Mouse (Mus musculus) forebrain, embryonic 10.5 days (tissue): ENCODE data around the gene Atf7. TPM values are rescaled to one million over a fixed set of nuclear protein-coding genes. Genes with fewer than 3 reads are reported as not detected.

Experiments
- DNase-seq: peaks from one replicate; pipeline ENCODE4 v3.0.0-alpha.2; 2017; ENCODE audit warnings: low spot score; ENCODE audit errors: extremely low spot score
- H3K27ac ChIP-seq: fragments of 300-500 bp; sonication (generic); 2 replicates; pipeline ENCODE4 v1.5.1; 2016; ENCODE audit warnings: mild to moderate bottlenecking
- H3K27me3 ChIP-seq: fragments of 300-500 bp; sonication (generic); 2 replicates; pipeline ENCODE4 v1.6.1; 2016; ENCODE audit warnings: mild to moderate bottlenecking; ENCODE audit not compliant: poor library complexity, severe bottlenecking
- H3K36me3 ChIP-seq: fragments of 300-500 bp; sonication (generic); replicated peaks from 2 replicates; pipeline ENCODE4 v1.6.1; 2016; ENCODE audit warnings: mild to moderate bottlenecking, moderate library complexity
- H3K4me1 ChIP-seq: fragments of 300-500 bp; sonication (generic); 2 replicates; pipeline ENCODE4 v1.6.1; 2016
- H3K4me3 ChIP-seq: fragments of 300-500 bp; sonication (generic); 2 replicates; pipeline ENCODE4 v1.5.1; 2016; ENCODE audit warnings: mild to moderate bottlenecking, moderate library complexity
- H3K9me3 ChIP-seq: fragments of 300-500 bp; sonication (generic); 2 replicates; pipeline ENCODE4 v1.6.1; 2016; ENCODE audit warnings: mild to moderate bottlenecking, moderate library complexity
- WGBS: fragments of 180-500 bp; shearing (Covaris S2); methylation state at CpG from one replicate; pipeline ENCODE4 v1.1.7; 2016; 5-methylcytosine and 5-hydroxymethylcytosine counted together
- polyA plus RNA-seq: library from polyadenylated mRNA; unstranded; fragments of >200 nt; fragmentation: Nextera tagmentation; extraction: Ambion mirVana; gene quantifications from 2 replicates; pipeline ENCODE4 v1.2.1, GENCODE M21; 2016

Atf7 gene
- polyA plus RNA-seq, 1 experiment from 2014 or later, result 19.2 TPM

- Histone ChIP-seq H3K36me3 (peaks cover 22% of the 10 kb centered on the region), H3K27me3 (no peaks in the 10 kb centered on the region), H3K4me1 (no peaks in the 10 kb centered on the region), H3K27ac (no peak overlapping the region), H3K4me3 (no peak overlapping the region), H3K9me3 (no peaks in the 10 kb centered on the region)
- DNase-seq, result no peak
- WGBS, result 83% methylated on average over 5 of the region's 5 CpGs
Observed at GRCm38 (mm10) chr15:102563681-102564080, 61.6 kb downstream of the Atf7 start.

GRCm38 (mm10) chr15:102563061-102563460, 62.2 kb downstream of the Atf7 start:
- WGBS, result 83% methylated on average over 3 of the region's 3 CpGs
- DNase-seq, result no peak
- Histone ChIP-seq H3K27me3 (no peaks in the 10 kb centered on the region), H3K36me3 (peaks cover 22% of the 10 kb centered on the region), H3K4me3 (no peak overlapping the region), H3K4me1 (no peaks in the 10 kb centered on the region), H3K9me3 (no peaks in the 10 kb centered on the region), H3K27ac (no peak overlapping the region)

GRCm38 (mm10) chr15:102562491-102562890, 62.8 kb downstream of the Atf7 start:
- peaks cover 22% of the 10 kb centered on the region for H3K36me3 ChIP-seq
- no peak for DNase-seq
- H3K27ac ChIP-seq, result no peak overlapping the region
- no peaks in the 10 kb centered on the region for H3K4me1 ChIP-seq
- H3K27me3 ChIP-seq, result no peaks in the 10 kb centered on the region
- H3K9me3 ChIP-seq, result no peaks in the 10 kb centered on the region
- H3K4me3 ChIP-seq, result no peak overlapping the region
- WGBS, result 98% methylated on average over 1 of the region's 1 CpGs

GRCm38 (mm10) chr15:102557580-102557979, 67.7 kb downstream of the Atf7 start:
- DNase-seq, result no peak
- H3K9me3 ChIP-seq, result no peaks in the 10 kb centered on the region
- H3K27ac ChIP-seq, result no peak overlapping the region
- peaks cover 41% of the 10 kb centered on the region for H3K36me3 ChIP-seq
- no peak overlapping the region for H3K4me3 ChIP-seq
- no peaks in the 10 kb centered on the region for H3K4me1 ChIP-seq
- H3K27me3 ChIP-seq, result no peaks in the 10 kb centered on the region

- WGBS, result 98% methylated on average over 1 of the region's 1 CpGs
- Histone ChIP-seq H3K4me1 (no peaks in the 10 kb centered on the region), H3K9me3 (no peaks in the 10 kb centered on the region), H3K27me3 (no peaks in the 10 kb centered on the region), H3K27ac (no peak overlapping the region), H3K36me3 (peaks cover 53% of the 10 kb centered on the region), H3K4me3 (no peak overlapping the region)
- no peak for DNase-seq
Observed at GRCm38 (mm10) chr15:102555581-102555980, 69.7 kb downstream of the Atf7 start.

- Histone ChIP-seq H3K27me3 (no peaks in the 10 kb centered on the region), H3K27ac (no peak overlapping the region), H3K4me1 (no peaks in the 10 kb centered on the region), H3K9me3 (no peaks in the 10 kb centered on the region), H3K4me3 (no peak overlapping the region), H3K36me3 (peaks cover 63% of the 10 kb centered on the region)
- 95% methylated on average over 5 of the region's 5 CpGs for WGBS
- DNase-seq, result no peak
Observed at GRCm38 (mm10) chr15:102552599-102552998, 72.7 kb downstream of the Atf7 start.

- WGBS, result 95% methylated on average over 3 of the region's 3 CpGs
Observed at GRCm38 (mm10) chr15:102547478-102547877, 77.8 kb downstream of the Atf7 start.

GRCm38 (mm10) chr15:102546677-102547427, 78.4 kb downstream of the Atf7 start:
- Histone ChIP-seq H3K9me3 (no peaks in the 10 kb centered on the region), H3K4me1 (no peaks in the 10 kb centered on the region), H3K4me3 (no peak overlapping the region), H3K27ac (no peak overlapping the region), H3K36me3 (peaks cover 77% of the 10 kb centered on the region), H3K27me3 (no peaks in the 10 kb centered on the region)
- DNase-seq, result no peak
- 93% methylated on average over 3 of the region's 3 CpGs for WGBS

More at GRCm38 (mm10) chr15:102547478-102547877, 77.8 kb downstream of the Atf7 start:
- Histone ChIP-seq H3K27me3 (no peaks in the 10 kb centered on the region), H3K9me3 (no peaks in the 10 kb centered on the region), H3K4me3 (no peak overlapping the region), H3K27ac (no peak overlapping the region), H3K36me3 (peaks cover 77% of the 10 kb centered on the region), H3K4me1 (no peaks in the 10 kb centered on the region)
- no peak for DNase-seq

- 87% methylated on average over 3 of the region's 3 CpGs for WGBS
- no peak for DNase-seq
Observed at GRCm38 (mm10) chr15:102546246-102546645, 79.0 kb downstream of the Atf7 start.

GRCm38 (mm10) chr15:102544801-102545200, 80.5 kb downstream of the Atf7 start:
- no peaks in the 10 kb centered on the region for H3K27me3 ChIP-seq
- no peak for DNase-seq
- H3K4me3 ChIP-seq, result no peak overlapping the region
- H3K9me3 ChIP-seq, result no peaks in the 10 kb centered on the region
- WGBS, result 93% methylated on average over 4 of the region's 4 CpGs
- H3K36me3 ChIP-seq, result peaks cover 80% of the 10 kb centered on the region
- H3K27ac ChIP-seq, result no peak overlapping the region
- H3K4me1 ChIP-seq, result no peaks in the 10 kb centered on the region

More at GRCm38 (mm10) chr15:102546246-102546645, 79.0 kb downstream of the Atf7 start:
- no peak overlapping the region for H3K4me3 ChIP-seq
- H3K36me3 ChIP-seq, result peaks cover 75% of the 10 kb centered on the region
- no peaks in the 10 kb centered on the region for H3K9me3 ChIP-seq
- H3K27me3 ChIP-seq, result no peaks in the 10 kb centered on the region
- no peaks in the 10 kb centered on the region for H3K4me1 ChIP-seq
- no peak overlapping the region for H3K27ac ChIP-seq

GRCm38 (mm10) chr15:102533926-102534325, 91.3 kb downstream of the Atf7 start:
- H3K36me3 ChIP-seq, result peaks cover 79% of the 10 kb centered on the region
- DNase-seq, result no peak
- no peak overlapping the region for H3K27ac ChIP-seq
- H3K4me3 ChIP-seq, result no peak overlapping the region
- H3K27me3 ChIP-seq, result no peaks in the 10 kb centered on the region
- no peaks in the 10 kb centered on the region for H3K4me1 ChIP-seq
- H3K9me3 ChIP-seq, result no peaks in the 10 kb centered on the region
- WGBS, result 94% methylated on average over 7 of the region's 7 CpGs

GRCm38 (mm10) chr15:102532106-102532900, 93.0 kb downstream of the Atf7 start:
- WGBS, result 94% methylated on average over 3 of the region's 3 CpGs
- Histone ChIP-seq H3K27ac (no peak overlapping the region), H3K4me1 (no peaks in the 10 kb centered on the region), H3K4me3 (no peak overlapping the region), H3K9me3 (no peaks in the 10 kb centered on the region; the same call in 1 of the 2 replicates), H3K36me3 (peaks cover 87% of the 10 kb centered on the region), H3K27me3 (no peaks in the 10 kb centered on the region)
- DNase-seq, result no peak

GRCm38 (mm10) chr15:102531586-102531985, 93.7 kb downstream of the Atf7 start:
- no peaks in the 10 kb centered on the region; the same call in 1 of the 2 replicates for H3K9me3 ChIP-seq
- DNase-seq, result no peak
- no peaks in the 10 kb centered on the region for H3K27me3 ChIP-seq
- H3K27ac ChIP-seq, result no peak overlapping the region
- 88% methylated on average over 4 of the region's 4 CpGs for WGBS
- H3K4me1 ChIP-seq, result no peaks in the 10 kb centered on the region
- H3K4me3 ChIP-seq, result no peak overlapping the region
- H3K36me3 ChIP-seq, result peaks cover 82% of the 10 kb centered on the region
